Mouse (Mus musculus): ENCODE measurements around the gene Rgs12.

DNA sequence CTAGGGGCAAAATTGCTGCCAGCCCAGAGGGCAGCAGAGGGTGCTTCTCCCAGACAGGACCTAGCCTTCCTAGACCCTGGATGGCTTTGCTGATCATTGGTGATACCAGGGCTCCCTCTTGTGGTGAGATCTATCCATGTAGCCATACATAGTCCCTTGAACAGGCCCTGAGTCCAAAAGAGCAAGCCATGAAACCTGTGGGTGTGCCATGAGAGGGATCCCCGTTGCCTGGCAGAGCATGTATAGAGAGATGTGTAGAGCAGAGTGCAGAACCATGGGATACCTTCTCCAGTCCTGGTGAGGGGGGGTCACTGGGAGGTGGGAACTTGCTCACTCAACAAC, 93.8 kb downstream of the Rgs12 start:
- no peak for TF ChIP-seq EP300 (IDR thresholded peaks at IDR 0.05; ENCODE audit: low read depth)
- peak; percentile 94 for TF ChIP-seq CTCF (IDR thresholded peaks at IDR 0.05; ENCODE audit: low read depth)

All from liver, embryonic 14.5 days (tissue).